Mouse (Mus musculus) heart, postnatal 0 days (tissue): Measurements from ENCODE around the gene Antxr1. TPM values are rescaled to one million over a fixed set of nuclear protein-coding genes. Genes with fewer than 3 reads are reported as not detected.

Experiments used
- ATAC-seq: fragments of 200-750 bp; cut with Nextera tagmentation; 2 replicates; pipeline ENCODE4 v1.8.0; 2017; ENCODE audit warnings: low read depth, moderate number of reproducible peaks, moderate library complexity; ENCODE audit not compliant: insufficient read depth
- DNase-seq: peaks from one replicate; pipeline ENCODE4 v3.0.0-alpha.2; 2016; ENCODE audit warnings: low spot score
- H3K27ac ChIP-seq: fragments of 300-500 bp; sonication (generic); 2 replicates; pipeline ENCODE4 v1.5.1; 2014; ENCODE audit warnings: low read depth, mild to moderate bottlenecking
- H3K27me3 ChIP-seq: fragments of 300-500 bp; sonication (generic); 2 replicates; pipeline ENCODE4 v1.6.1; 2014; ENCODE audit warnings: low read length, mixed read lengths; ENCODE audit not compliant: control insufficient read depth, insufficient read depth
- H3K36me3 ChIP-seq: fragments of 300-500 bp; sonication (generic); replicated peaks from 2 replicates; pipeline ENCODE4 v1.6.1; 2014; ENCODE audit warnings: low read length, mixed read lengths; ENCODE audit not compliant: control insufficient read depth, insufficient read depth
- H3K4me1 ChIP-seq: fragments of 300-500 bp; sonication (generic); 2 replicates; pipeline ENCODE4 v1.6.1; 2014; ENCODE audit warnings: antibody characterized with exemption; ENCODE audit not compliant: control insufficient read depth, insufficient read depth
- H3K4me2 ChIP-seq: fragments of 300-500 bp; sonication (generic); 2 replicates; pipeline ENCODE4 v1.6.1; 2014; ENCODE audit warnings: low read depth, mild to moderate bottlenecking, low read length, moderate library complexity
- H3K4me3 ChIP-seq: fragments of 300-500 bp; sonication (generic); 2 replicates; pipeline ENCODE4 v1.5.1; 2014; ENCODE audit warnings: low read depth, low read length
- H3K9ac ChIP-seq: fragments of 300-500 bp; sonication (generic); replicated peaks from 2 replicates; pipeline ENCODE4 v1.6.1; 2014; ENCODE audit warnings: low read depth, low read length, mixed read lengths
- H3K9me3 ChIP-seq: fragments of 300-500 bp; sonication (generic); replicated peaks from 2 replicates; pipeline ENCODE4 v1.6.1; 2016; ENCODE audit warnings: low read length; ENCODE audit not compliant: control insufficient read depth
- CTCF ChIP-seq: IDR thresholded peaks from 2 replicates; pipeline ENCODE4 v1.5.1; 2016; ENCODE audit warnings: antibody characterized with exemption, control low read depth, low read depth
- EP300 ChIP-seq: IDR thresholded peaks from 2 replicates; pipeline ENCODE4 v1.6.1; 2016; ENCODE audit warnings: antibody characterized with exemption, low read depth
- WGBS: fragments of 180-500 bp; shearing (Covaris S2); extraction: QIAGEN DNeasy Blood & Tissue Kit; methylation state at CpG from one replicate; pipeline ENCODE4 v1.1.7; 2014; 5-methylcytosine and 5-hydroxymethylcytosine counted together
- polyA plus RNA-seq: library from polyadenylated mRNA; unstranded; fragments of >200 nt; fragmentation: Nextera tagmentation; extraction: Ambion mirVana; gene quantifications from 2 replicates; pipeline ENCODE4 v1.2.1, GENCODE M21; 2015
- total RNA-seq: library from RNA; depleted of rRNA; stranded (reverse); fragments of >200 nt; gene quantifications from 2 replicates; pipeline ENCODE4 v1.2.3, GENCODE M21; 2014; ENCODE audit warnings: low replicate concordance

Gene Antxr1
- total and polyA plus RNA-seq, 2 experiments from 2014 or later = 2.6 to 18.7 TPM

DNA sequence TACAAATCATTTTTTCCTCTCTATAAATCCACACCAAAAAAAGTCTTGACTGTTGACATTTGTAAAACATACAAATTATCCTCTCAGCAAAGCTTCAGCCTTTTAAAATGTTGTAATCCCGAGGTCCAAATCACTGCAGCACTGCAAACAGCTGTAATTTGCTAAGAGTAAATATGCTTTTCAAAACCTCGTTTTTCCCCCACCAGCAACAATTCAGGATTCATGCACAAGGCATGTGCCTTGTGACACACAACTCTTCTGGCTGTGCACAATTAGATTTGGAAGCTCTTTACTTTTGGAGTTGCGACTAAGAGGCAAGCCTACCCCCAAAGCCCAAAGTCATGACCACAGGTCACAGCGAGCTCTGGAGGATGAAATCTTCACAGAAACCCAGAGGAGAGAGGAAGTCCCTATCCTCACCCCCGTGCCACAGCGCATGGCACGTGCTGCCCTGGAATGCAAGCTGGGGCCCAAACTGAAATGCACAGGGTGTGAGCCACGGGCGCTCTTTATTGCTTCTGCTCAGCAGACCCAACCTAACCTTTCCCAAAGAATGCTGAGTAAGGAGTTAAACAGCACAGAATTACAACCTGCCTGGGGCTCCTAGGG is 87.3 kb downstream of the Antxr1 start:
- Histone ChIP-seq H3K4me3 (no peak overlapping the region), H3K36me3 (no peaks in the 10 kb centered on the region), H3K4me1 (0 out of 2 replicates have a peak, but pooled peaks cover 8% of the 10 kb centered on the region), H3K27ac (no peak overlapping the region), H3K27me3 (no peaks in the 10 kb centered on the region), H3K9me3 (no peaks in the 10 kb centered on the region), H3K4me2 (no peak overlapping the region), H3K9ac (no peak overlapping the region)
- no peak for TF ChIP-seq CTCF
- no peak for TF ChIP-seq EP300
- DNase-seq (no peak), ATAC-seq (no peak)
- WGBS = 73% methylated on average over 9 of the region's 9 CpGs

DNA sequence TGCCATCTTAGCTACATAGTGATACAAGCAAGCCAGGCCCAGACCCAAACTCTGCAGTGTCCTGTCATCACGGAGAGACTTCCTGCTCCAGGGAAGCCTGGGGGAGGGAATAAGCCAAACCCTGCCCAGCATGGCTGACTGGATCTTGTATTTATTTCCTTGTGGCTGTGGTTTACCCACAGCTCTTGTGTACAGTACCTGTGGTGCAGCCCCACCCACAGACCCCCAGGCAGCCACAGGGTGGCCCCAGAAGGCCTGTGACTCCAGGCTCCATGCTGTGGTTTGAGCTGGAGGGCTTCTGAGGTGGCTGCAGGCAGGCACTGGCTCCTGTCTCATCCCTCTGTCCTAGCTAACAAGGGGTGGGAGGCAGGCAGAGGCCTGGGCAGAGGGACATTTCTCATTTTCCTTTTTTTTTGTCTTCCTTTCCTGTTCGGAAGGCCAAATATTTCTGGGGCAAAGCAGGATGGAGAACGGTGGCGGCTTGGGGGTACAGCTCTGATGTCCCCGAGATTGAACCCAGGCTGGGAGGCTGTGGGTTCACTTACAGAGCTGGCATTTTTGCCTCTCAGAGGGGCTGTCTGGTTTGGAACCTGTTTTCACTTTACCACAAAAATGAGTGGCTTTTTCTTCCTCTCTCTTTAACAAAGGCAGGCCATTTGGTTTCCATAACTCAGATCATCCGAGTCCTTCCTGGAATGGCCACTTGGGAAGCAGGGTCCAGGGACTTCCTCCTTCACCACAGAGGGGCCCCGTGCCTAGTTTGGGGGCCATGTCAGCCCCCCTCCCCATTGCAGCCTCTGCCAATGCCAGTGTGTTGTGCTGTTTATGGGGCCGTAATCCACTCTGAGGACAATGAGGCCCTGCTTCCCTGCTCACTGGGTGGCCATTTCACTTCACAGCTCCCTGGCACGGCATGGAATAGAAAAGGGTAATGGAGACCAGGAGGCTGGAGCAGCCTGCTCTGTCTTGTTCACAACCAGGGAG is 91.2 kb downstream of the Antxr1 start:
- H3K4me1 ChIP-seq = 0 out of 2 replicates have a peak, but pooled peaks cover 8% of the 10 kb centered on the region
- H3K4me2 ChIP-seq = no peak overlapping the region
- H3K9ac ChIP-seq = no peak overlapping the region
- TF ChIP-seq EP300 = no peak
- no peak for TF ChIP-seq CTCF
- ATAC-seq = no peak
- no peak overlapping the region for H3K27ac ChIP-seq
- H3K27me3 ChIP-seq = no peaks in the 10 kb centered on the region
- H3K36me3 ChIP-seq = no peaks in the 10 kb centered on the region
- no peak overlapping the region for H3K4me3 ChIP-seq
- no peaks in the 10 kb centered on the region for H3K9me3 ChIP-seq
- DNase-seq = no peak
- 65% methylated on average over 9 of the region's 9 CpGs for WGBS

DNA sequence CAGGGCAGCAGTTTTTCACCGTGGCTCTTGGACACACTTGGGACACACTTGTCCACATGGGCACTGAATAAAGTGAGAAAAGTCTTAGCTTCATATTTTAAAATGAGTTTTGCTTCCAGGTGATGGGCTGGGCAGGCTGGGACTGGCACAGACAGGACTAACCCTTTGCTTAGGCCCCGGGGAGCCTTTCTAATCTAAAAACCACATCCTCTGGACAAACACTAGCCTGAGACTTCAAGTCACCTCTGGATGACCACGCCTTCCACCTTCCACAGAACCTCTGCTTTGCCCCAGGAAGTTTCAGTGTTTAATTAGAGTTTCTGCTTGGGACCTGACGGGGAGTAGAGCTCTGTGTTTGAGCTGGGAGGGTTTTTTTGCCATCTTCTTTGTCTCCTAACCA is 98.4 kb downstream of the Antxr1 start:
- DNase-seq (no peak), ATAC-seq (no peak)
- no peak for TF ChIP-seq CTCF
- TF ChIP-seq EP300 = no peak
- H3K4me2 ChIP-seq = no peak overlapping the region
- 71% methylated on average over 4 of the region's 4 CpGs for WGBS
- H3K36me3 ChIP-seq = no peaks in the 10 kb centered on the region
- H3K27ac ChIP-seq = no peak overlapping the region
- no peak overlapping the region for H3K4me3 ChIP-seq
- H3K9me3 ChIP-seq = no peaks in the 10 kb centered on the region
- H3K27me3 ChIP-seq = no peaks in the 10 kb centered on the region
- H3K4me1 ChIP-seq = no peaks in the 10 kb centered on the region
- H3K9ac ChIP-seq = no peak overlapping the region

DNA sequence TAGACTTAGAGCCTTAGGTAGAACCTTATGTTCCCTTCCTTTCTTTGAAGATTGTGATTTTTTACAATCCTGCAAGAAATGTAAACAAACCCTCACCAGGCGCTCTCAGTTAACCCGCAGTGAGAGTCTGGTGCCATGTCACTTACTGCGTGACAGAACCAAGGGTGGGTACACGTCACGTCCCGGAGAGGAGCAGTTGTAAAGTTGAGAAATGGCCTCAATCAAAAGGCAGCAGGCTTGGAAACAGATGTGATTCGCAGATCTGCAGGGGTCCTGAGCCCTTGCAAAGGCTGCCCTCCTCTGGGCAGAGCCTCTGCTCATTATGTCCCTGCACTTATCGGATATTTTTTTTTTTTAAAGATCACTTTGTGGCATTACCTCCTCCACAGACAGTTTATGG is 99.6 kb downstream of the Antxr1 start:
- Histone ChIP-seq H3K36me3 (no peaks in the 10 kb centered on the region), H3K27ac (no peak overlapping the region), H3K9me3 (no peaks in the 10 kb centered on the region), H3K9ac (no peak overlapping the region), H3K27me3 (no peaks in the 10 kb centered on the region), H3K4me3 (no peak overlapping the region), H3K4me2 (no peak overlapping the region), H3K4me1 (no peaks in the 10 kb centered on the region)
- DNase-seq = no peak
- WGBS = 71% methylated on average over 8 of the region's 8 CpGs
- no peak for ATAC-seq
- TF ChIP-seq EP300 = no peak
- TF ChIP-seq CTCF = peak; percentile 12; the same call in 1 of the 2 replicates

DNA sequence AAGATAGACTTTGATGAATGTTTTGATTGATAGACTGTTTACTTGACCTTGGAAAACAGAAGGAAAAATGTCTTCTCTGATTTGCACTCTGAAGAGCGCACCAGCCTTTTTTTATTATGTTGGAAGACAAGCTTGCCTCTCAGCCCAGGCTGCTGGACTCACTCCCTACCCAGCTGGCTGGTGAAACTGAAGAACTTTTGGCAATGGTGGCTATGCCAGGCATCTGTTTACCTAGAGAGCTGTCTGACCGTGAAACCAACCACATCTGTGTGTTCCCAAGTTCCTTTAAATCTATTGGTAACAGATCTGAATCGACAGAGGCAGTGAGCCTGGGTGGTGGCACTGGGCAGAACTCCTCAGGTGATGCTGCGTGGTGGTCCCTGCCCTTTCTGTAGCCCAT is 102.5 kb downstream of the Antxr1 start:
- DNase-seq (no peak), ATAC-seq (no peak)
- Histone ChIP-seq H3K9ac (no peak overlapping the region), H3K4me1 (no peaks in the 10 kb centered on the region), H3K27ac (no peak overlapping the region), H3K4me2 (no peak overlapping the region), H3K36me3 (no peaks in the 10 kb centered on the region), H3K4me3 (no peak overlapping the region), H3K9me3 (0 out of 2 replicates have a peak, but pooled peaks cover 8% of the 10 kb centered on the region), H3K27me3 (no peaks in the 10 kb centered on the region)
- WGBS = 83% methylated on average over 4 of the region's 4 CpGs
- TF ChIP-seq EP300 (no peak), CTCF (no peak)
